ENCODE assay signal across 18 mouse cellular contexts in the genomic region with DNA sequence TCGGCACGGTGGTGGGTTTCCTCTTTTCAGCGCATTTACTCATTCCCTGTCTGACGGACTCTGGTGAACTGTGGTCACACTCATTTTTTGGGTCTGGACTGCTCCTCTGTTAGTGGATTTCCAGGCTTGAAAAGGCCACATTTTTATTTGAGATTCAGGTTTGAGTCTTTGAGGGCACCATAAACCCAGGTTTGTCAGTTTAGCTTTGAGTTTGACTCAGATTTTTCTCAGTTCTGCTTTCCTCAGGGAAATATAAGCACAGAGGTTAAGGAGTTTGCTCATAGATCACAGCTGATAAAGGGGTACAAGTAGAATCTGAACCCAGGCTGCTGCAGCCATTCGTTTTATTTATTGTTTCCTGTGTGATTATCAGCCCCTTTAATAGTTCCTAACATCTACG. TPM values are rescaled to one million over a fixed set of nuclear protein-coding genes. Genes with fewer than 3 reads are reported as not detected.
DNase-seq lines count a peak whose midpoint lies in the region; ATAC-seq and TF ChIP-seq lines count a peak whose summit lies in the region.
"Had no signal": no experiment of that assay in that cellular context is flagged by ENCODE, and none has a peak within 500 bp of the region (broad histone marks: within the 10 kb centered on the region; RNA-seq: fewer than 3 reads in every experiment).

No protein-coding gene starts in this region.

- no peak overlapping the region for H3K4me3 ChIP-seq in kidney, adult 2 months (ENCODE audit: insufficient read depth, low read depth, low read length)
- H3K4me3 ChIP-seq in stomach, embryonic 16.5 days (replicated peaks; ENCODE audit: low read length) = no peak overlapping the region
- H3K4me3 ChIP-seq in stomach, postnatal 0 days (ENCODE audit: low read depth, low read length) = no peak overlapping the region
- H3K4me3 ChIP-seq in kidney, postnatal 0 days (replicated peaks; ENCODE audit: low read depth, low read length) = no peak overlapping the region
- H3K4me3 ChIP-seq: embryonic facial prominence, embryonic 12.5 days; heart, embryonic 12.5 days; hindbrain, embryonic 10.5 days; hindbrain, embryonic 15.5 days had no signal

- TF ChIP-seq POLR2A in kidney, adult 2 months (IDR thresholded peaks at IDR 0.05; ENCODE audit: low read depth, low read length) = no peak

- H3K9ac ChIP-seq in stomach, embryonic 16.5 days (ENCODE audit: low read length) = 0 out of 2 replicates have a peak overlapping the region, but pooled peaks have one; percentile 18
- no peak overlapping the region for H3K9ac ChIP-seq in stomach, postnatal 0 days (ENCODE audit: low read length)
- no peak overlapping the region for H3K9ac ChIP-seq in kidney, postnatal 0 days (ENCODE audit: low read depth, low read length)
- H3K9ac ChIP-seq: embryonic facial prominence, embryonic 12.5 days; heart, embryonic 12.5 days; hindbrain, embryonic 15.5 days had no signal

- H3K4me1 ChIP-seq in kidney, adult 2 months (ENCODE audit: control insufficient read depth, insufficient read depth, low read length) = 0 out of 2 replicates have a peak, but pooled peaks cover 2% of the 10 kb centered on the region
- H3K4me1 ChIP-seq in stomach, embryonic 16.5 days (ENCODE audit: control insufficient read depth, insufficient read depth, low read length) = no peaks in the 10 kb centered on the region
- no peaks in the 10 kb centered on the region for H3K4me1 ChIP-seq in stomach, postnatal 0 days (replicated peaks; ENCODE audit: control insufficient read depth, insufficient read depth)
- H3K4me1 ChIP-seq in kidney, postnatal 0 days (replicated peaks; ENCODE audit: insufficient read depth, low read length) = 0 out of 2 replicates have a peak, but pooled peaks cover 5% of the 10 kb centered on the region
- H3K4me1 ChIP-seq: embryonic facial prominence, embryonic 12.5 days had no signal

- DNase-seq in kidney, adult 2 months = peak; percentile 49
- no peak for DNase-seq in kidney, postnatal 4 days
- DNase-seq in stomach, postnatal 0 days (ENCODE audit: low spot score) = no peak
- peak; percentile 75 for DNase-seq in kidney, postnatal 0 days (ENCODE audit: low spot score)
- DNase-seq in layer of hippocampus, postnatal 10 days (ENCODE audit: low spot score in 2 of 2) = no peak
- DNase-seq in embryo, embryonic 9.5 days (ENCODE audit: extremely low spot score) = no peak
- DNase-seq: adrenal gland, adult 2 months; adrenal gland, postnatal 36 days; cerebellum, adult 8-10 months; cerebellum, postnatal 14 days; embryo, embryonic 11 days; gastrocnemius, postnatal 25 days had no signal

- 43% methylated on average over 6 of the region's 6 CpGs for WGBS in kidney, adult 2 months
- WGBS in stomach, embryonic 16.5 days = 55% methylated on average over 6 of the region's 6 CpGs
- 54% methylated on average over 6 of the region's 6 CpGs for WGBS in stomach, postnatal 0 days
- WGBS in kidney, postnatal 0 days = 29% methylated on average over 6 of the region's 6 CpGs

- H3K9me3 ChIP-seq in stomach, embryonic 16.5 days (replicated peaks; ENCODE audit: control insufficient read depth, low read length) = no peaks in the 10 kb centered on the region
- H3K9me3 ChIP-seq in stomach, postnatal 0 days (ENCODE audit: control insufficient read depth, low read length) = no peaks in the 10 kb centered on the region
- no peaks in the 10 kb centered on the region for H3K9me3 ChIP-seq in kidney, postnatal 0 days (replicated peaks; ENCODE audit: low read length)
- H3K9me3 ChIP-seq: embryonic facial prominence, embryonic 12.5 days; heart, embryonic 12.5 days; hindbrain, embryonic 10.5 days; hindbrain, embryonic 15.5 days had no signal

- ATAC-seq in stomach, embryonic 16.5 days (ENCODE audit: insufficient read depth, low FRiP score) = no peak
- ATAC-seq in stomach, postnatal 0 days (ENCODE audit: low FRiP score, low TSS enrichment) = no peak
- no peak for ATAC-seq in kidney, postnatal 0 days (replicated peaks; ENCODE audit: low FRiP score, low read depth)
- ATAC-seq: forebrain, embryonic 16.5 days had no signal

- H3K27me3 ChIP-seq in kidney, adult 2 months (replicated peaks; ENCODE audit: control insufficient read depth, insufficient read depth, low read length) = no peaks in the 10 kb centered on the region
- H3K27me3 ChIP-seq in stomach, embryonic 16.5 days (ENCODE audit: control insufficient read depth, insufficient read depth, low read length) = no peaks in the 10 kb centered on the region
- H3K27me3 ChIP-seq in stomach, postnatal 0 days (ENCODE audit: control insufficient read depth, insufficient read depth, low read length) = no peaks in the 10 kb centered on the region
- H3K27me3 ChIP-seq in kidney, postnatal 0 days (ENCODE audit: insufficient read depth, low read length) = no peaks in the 10 kb centered on the region
- H3K27me3 ChIP-seq: embryonic facial prominence, embryonic 12.5 days; heart, embryonic 12.5 days; hindbrain, embryonic 15.5 days had no signal

- H3K27ac ChIP-seq in kidney, adult 2 months (ENCODE audit: insufficient read depth, low read depth, low read length) = peak overlapping the region; percentile 11; the same call in 1 of the 2 replicates
- no peak overlapping the region for H3K27ac ChIP-seq in stomach, embryonic 16.5 days (ENCODE audit: low read length)
- H3K27ac ChIP-seq in stomach, postnatal 0 days (replicated peaks) = no peak overlapping the region
- H3K27ac ChIP-seq in kidney, postnatal 0 days = no peak overlapping the region
- H3K27ac ChIP-seq: embryonic facial prominence, embryonic 12.5 days; hindbrain, embryonic 10.5 days; hindbrain, embryonic 15.5 days had no signal

- H3K36me3 ChIP-seq in kidney, adult 2 months (ENCODE audit: control insufficient read depth, insufficient read depth, low read length) = no peaks in the 10 kb centered on the region
- H3K36me3 ChIP-seq in stomach, embryonic 16.5 days (ENCODE audit: control insufficient read depth, insufficient read depth, low read length) = no peaks in the 10 kb centered on the region
- no peaks in the 10 kb centered on the region for H3K36me3 ChIP-seq in stomach, postnatal 0 days (ENCODE audit: control insufficient read depth, insufficient read depth, low read length)
- no peaks in the 10 kb centered on the region for H3K36me3 ChIP-seq in kidney, postnatal 0 days (ENCODE audit: insufficient read depth, low read length)
- H3K36me3 ChIP-seq: embryonic facial prominence, embryonic 12.5 days; heart, embryonic 12.5 days; hindbrain, embryonic 10.5 days; hindbrain, embryonic 15.5 days had no signal

- TF ChIP-seq EP300 in stomach, postnatal 0 days (optimal IDR thresholded peaks at IDR 0.05) = no peak

- no peak for TF ChIP-seq CTCF in kidney, adult 2 months (conservative IDR thresholded peaks at IDR 0.05; ENCODE audit: insufficient read depth, insufficient read length, low read depth, low read length)
- TF ChIP-seq CTCF in stomach, postnatal 0 days (IDR thresholded peaks at IDR 0.05; ENCODE audit: low read depth) = no peak
- TF ChIP-seq CTCF in kidney, postnatal 0 days (IDR thresholded peaks at IDR 0.05; ENCODE audit: low read depth) = no peak

- no peak overlapping the region for H3K4me2 ChIP-seq in stomach, embryonic 16.5 days (ENCODE audit: low read depth, low read length)
- no peak overlapping the region for H3K4me2 ChIP-seq in stomach, postnatal 0 days (replicated peaks; ENCODE audit: low read depth)
- no peak overlapping the region for H3K4me2 ChIP-seq in kidney, postnatal 0 days (ENCODE audit: low read length)
- H3K4me2 ChIP-seq: embryonic facial prominence, embryonic 12.5 days; heart, embryonic 12.5 days; hindbrain, embryonic 15.5 days had no signal

RNA-seq across cellular contexts. Expression of a gene that starts 10.2 kb away (rescaled TPM):
- polyA plus RNA-seq in kidney, adult 2 months (2012; rRNA removed) = 0.53 and 0.55 TPM in 2 replicates
- polyA plus RNA-seq in stomach, embryonic 16.5 days (2015; fragmentation: Nextera tagmentation; extraction: Ambion mirVana) = 7.1 and 9.8 TPM in 2 replicates
- polyA plus RNA-seq in stomach, postnatal 0 days (2015; fragmentation: Nextera tagmentation; extraction: Ambion mirVana) = 3.4 and 3.5 TPM in 2 replicates
- polyA plus RNA-seq in kidney, postnatal 0 days (2015; fragmentation: Nextera tagmentation; extraction: Ambion mirVana) = 5.0 and 6.2 TPM in 2 replicates
- total RNA-seq in layer of hippocampus, postnatal 10 days (2021) = 10 to 100 TPM; 45.4 to 49.0 TPM

Comparison
In these comparisons a context has a peak if more than half of its experiments do, and no peak if none do; other contexts are left out.
1. DNase-seq: peak in kidney, adult 2 months (single experiment) and kidney, postnatal 0 days (single experiment); none in kidney, postnatal 4 days (0 of 2), stomach, postnatal 0 days (single experiment), layer of hippocampus, postnatal 10 days (0 of 2) and embryo, embryonic 9.5 days (single experiment).